Mouse (Mus musculus): ENCODE results near the gene Ergic1. TPM values are rescaled to one million over a fixed set of nuclear protein-coding genes. Genes with fewer than 3 reads are reported as not detected.

The Ergic1 gene
- polyA plus RNA-seq, 1 experiment from 2014 or later = 121 TPM

DNA sequence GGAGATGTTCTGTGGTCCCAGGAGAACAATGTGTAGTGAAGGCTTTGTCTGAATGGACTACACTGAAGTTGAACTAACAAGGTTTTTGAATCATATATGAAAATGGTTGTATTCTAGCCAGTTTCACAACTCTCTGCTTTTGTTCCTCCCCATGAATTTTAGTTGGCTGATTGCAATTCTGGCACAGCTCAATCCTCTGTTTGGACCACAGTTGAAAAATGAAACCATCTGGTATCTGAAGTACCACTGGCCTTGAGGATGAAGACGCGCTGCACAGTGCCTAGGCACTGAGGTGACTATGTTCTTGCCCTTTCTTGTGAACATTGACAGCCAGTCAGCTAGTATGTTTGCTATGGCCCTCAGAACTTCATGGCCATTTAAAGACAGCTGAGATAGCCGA is 133.9 kb downstream of the Ergic1 start:
- peaks cover 42% of the 10 kb centered on the region for H3K36me3 ChIP-seq
- H3K4me2 ChIP-seq = no peak overlapping the region
- H3K4me1 ChIP-seq = peaks cover 14% of the 10 kb centered on the region
- H3K4me3 ChIP-seq = no peak overlapping the region
- no peaks in the 10 kb centered on the region for H3K9me3 ChIP-seq
- H3K9ac ChIP-seq = no peak overlapping the region
- H3K27me3 ChIP-seq = no peaks in the 10 kb centered on the region
- 95% methylated on average over 3 of the region's 3 CpGs for WGBS
- no peak overlapping the region for H3K27ac ChIP-seq
- no peak for ATAC-seq (ENCODE audit: insufficient number of reproducible peaks, insufficient read depth, low FRiP score, low TSS enrichment, low read depth)

DNA sequence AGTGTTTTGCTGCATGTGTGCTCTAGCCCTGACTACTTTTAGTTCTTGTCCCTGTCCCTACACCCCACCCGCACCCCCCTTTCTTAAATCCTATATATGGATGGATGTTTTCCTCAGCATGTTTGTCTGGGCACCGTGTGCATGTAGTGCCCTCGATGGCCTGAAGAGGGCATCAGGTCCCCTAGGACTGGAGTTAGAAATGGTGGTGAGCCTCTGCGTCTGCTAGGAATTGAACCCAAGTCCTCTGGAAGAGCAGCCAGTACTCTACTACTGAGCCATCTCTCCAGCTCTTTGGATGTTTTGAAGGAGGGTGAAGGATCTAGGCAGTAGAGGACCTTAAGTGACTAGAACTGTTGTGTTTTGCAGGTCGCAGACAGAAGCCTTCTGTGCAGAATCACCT is 137.6 kb downstream of the Ergic1 start:
- 90% methylated on average over 5 of the region's 5 CpGs for WGBS
- H3K4me2 ChIP-seq = no peak overlapping the region
- peaks cover 4% of the 10 kb centered on the region; the same call in 1 of the 2 replicates for H3K4me1 ChIP-seq
- no peaks in the 10 kb centered on the region for H3K9me3 ChIP-seq
- H3K4me3 ChIP-seq = no peak overlapping the region
- H3K9ac ChIP-seq = no peak overlapping the region
- H3K27me3 ChIP-seq = no peaks in the 10 kb centered on the region
- no peak for ATAC-seq (ENCODE audit: insufficient number of reproducible peaks, insufficient read depth, low FRiP score, low TSS enrichment, low read depth)
- peaks cover 61% of the 10 kb centered on the region for H3K36me3 ChIP-seq
- H3K27ac ChIP-seq = no peak overlapping the region

GRCm38 (mm10) chr17:26699819-26700616 is 138.7 kb downstream of the Ergic1 start:
- peaks cover 61% of the 10 kb centered on the region for H3K36me3 ChIP-seq
- H3K27ac ChIP-seq = no peak overlapping the region
- no peaks in the 10 kb centered on the region for H3K4me1 ChIP-seq
- no peak for ATAC-seq (ENCODE audit: insufficient number of reproducible peaks, insufficient read depth, low FRiP score, low TSS enrichment, low read depth)
- H3K4me2 ChIP-seq = no peak overlapping the region
- no peaks in the 10 kb centered on the region for H3K9me3 ChIP-seq
- H3K27me3 ChIP-seq = no peaks in the 10 kb centered on the region
- no peak overlapping the region for H3K4me3 ChIP-seq
- no peak overlapping the region for H3K9ac ChIP-seq
- WGBS = 92% methylated on average over 10 of the region's 10 CpGs

GRCm38 (mm10) chr17:26701565-26701964 is 140.3 kb downstream of the Ergic1 start:
- H3K4me3 ChIP-seq = no peak overlapping the region
- H3K27ac ChIP-seq = no peak overlapping the region
- H3K9ac ChIP-seq = no peak overlapping the region
- H3K4me1 ChIP-seq = no peaks in the 10 kb centered on the region
- no peak overlapping the region for H3K4me2 ChIP-seq
- H3K36me3 ChIP-seq = peaks cover 52% of the 10 kb centered on the region
- ATAC-seq (ENCODE audit: insufficient number of reproducible peaks, insufficient read depth, low FRiP score, low TSS enrichment, low read depth) = no peak
- H3K27me3 ChIP-seq = no peaks in the 10 kb centered on the region
- 82% methylated on average over 13 of the region's 13 CpGs for WGBS
- no peaks in the 10 kb centered on the region for H3K9me3 ChIP-seq

DNA sequence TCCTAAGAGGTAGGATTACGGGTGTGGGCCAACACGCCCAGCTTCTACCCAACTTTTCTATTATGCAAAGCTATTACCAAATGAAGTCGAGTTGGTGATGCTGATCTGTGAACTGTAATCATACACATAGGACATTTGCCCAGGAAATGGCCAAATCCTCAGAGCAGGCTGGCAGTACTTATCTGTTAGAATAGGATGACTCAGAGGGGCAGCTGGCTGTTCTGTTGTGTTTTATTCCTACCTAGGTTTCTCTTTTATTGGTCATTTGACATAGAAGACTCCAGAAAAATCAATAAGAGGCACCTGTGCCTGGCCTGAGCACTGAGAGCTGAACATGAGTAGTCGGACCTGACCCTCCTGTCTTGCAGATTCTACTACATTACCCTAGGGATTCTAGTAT is 141.3 kb downstream of the Ergic1 start:
- peaks cover 45% of the 10 kb centered on the region for H3K36me3 ChIP-seq
- no peaks in the 10 kb centered on the region for H3K9me3 ChIP-seq
- no peak overlapping the region for H3K4me2 ChIP-seq
- 84% methylated on average over 4 of the region's 4 CpGs for WGBS
- no peak for ATAC-seq (ENCODE audit: insufficient number of reproducible peaks, insufficient read depth, low FRiP score, low TSS enrichment, low read depth)
- no peak overlapping the region for H3K9ac ChIP-seq
- no peak overlapping the region for H3K4me3 ChIP-seq
- H3K27me3 ChIP-seq = no peaks in the 10 kb centered on the region
- no peak overlapping the region for H3K27ac ChIP-seq
- H3K4me1 ChIP-seq = no peaks in the 10 kb centered on the region

DNA sequence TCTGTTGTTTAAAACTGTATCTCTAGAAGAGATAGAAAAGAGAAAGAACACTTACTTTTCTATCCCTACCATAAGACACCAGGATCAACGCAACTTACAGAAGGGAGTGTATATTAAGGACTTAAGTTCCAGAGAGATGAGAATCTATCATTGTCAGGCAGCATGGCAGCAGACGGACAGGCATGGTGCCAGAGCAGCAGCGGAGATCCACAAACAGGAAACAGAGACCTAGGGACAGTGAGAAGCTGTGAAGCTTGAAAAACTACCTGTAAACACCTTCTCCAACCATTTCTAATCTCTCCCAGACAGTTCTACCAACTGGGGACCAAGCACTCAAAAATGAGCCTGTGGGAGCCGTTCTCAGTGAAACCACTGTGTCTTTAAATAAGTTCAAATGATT is 142.4 kb downstream of the Ergic1 start:
- Histone ChIP-seq H3K9ac (no peak overlapping the region), H3K27me3 (no peaks in the 10 kb centered on the region), H3K4me3 (no peak overlapping the region), H3K36me3 (peaks cover 35% of the 10 kb centered on the region), H3K9me3 (no peaks in the 10 kb centered on the region), H3K4me1 (no peaks in the 10 kb centered on the region), H3K27ac (no peak overlapping the region), H3K4me2 (no peak overlapping the region)
- 92% methylated on average over 4 of the region's 4 CpGs for WGBS
- ATAC-seq (ENCODE audit: insufficient number of reproducible peaks, insufficient read depth, low FRiP score, low TSS enrichment, low read depth) = no peak

DNA sequence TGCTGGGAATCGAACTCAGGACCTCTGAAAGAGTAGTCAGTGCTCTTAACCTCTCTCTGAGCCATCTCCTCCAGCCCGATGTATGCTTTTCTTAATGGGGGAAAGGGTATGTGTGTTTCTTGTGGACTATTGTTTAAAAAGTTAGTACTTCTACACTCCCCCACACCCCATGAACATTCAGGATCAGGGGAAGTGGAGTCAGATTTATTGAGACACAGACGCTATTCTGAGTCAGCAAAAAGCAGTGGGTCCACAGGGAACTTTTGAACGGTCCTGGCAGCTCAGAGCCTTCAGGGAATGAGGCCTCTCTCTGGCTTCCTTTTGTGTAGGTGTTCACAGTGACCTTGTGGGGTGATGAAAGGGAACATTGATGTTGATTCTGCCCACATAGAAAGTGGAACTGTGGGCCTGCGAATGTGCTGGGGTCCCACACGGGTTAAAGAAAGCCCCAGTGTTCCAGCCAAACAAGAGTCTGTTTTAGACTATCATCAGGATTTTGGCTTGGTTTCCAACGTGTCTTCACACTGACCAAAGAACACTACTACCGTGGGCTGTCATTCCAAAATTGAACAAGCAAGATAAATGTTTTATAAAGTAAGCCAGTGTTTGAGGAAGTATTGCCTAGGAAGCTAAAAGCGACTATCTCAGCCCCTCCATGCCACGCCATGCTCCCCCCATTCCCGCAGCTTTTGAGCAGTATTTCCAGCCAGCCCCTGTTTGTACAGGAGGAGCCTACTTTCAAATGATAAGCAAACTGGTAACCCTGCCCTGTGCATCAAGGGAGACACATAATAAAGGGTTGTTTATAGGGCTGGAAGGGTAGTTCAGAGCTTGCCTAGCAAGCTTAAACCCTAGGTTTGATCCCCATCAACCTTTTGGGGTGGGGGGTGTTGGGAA is 144.4 kb downstream of the Ergic1 start:
- no peak overlapping the region for H3K4me2 ChIP-seq
- no peak overlapping the region for H3K9ac ChIP-seq
- 0 out of 2 replicates have a peak, but pooled peaks cover 14% of the 10 kb centered on the region for H3K36me3 ChIP-seq
- no peaks in the 10 kb centered on the region for H3K9me3 ChIP-seq
- WGBS = 70% methylated on average over 11 of the region's 11 CpGs
- no peak for ATAC-seq (ENCODE audit: insufficient number of reproducible peaks, insufficient read depth, low FRiP score, low TSS enrichment, low read depth)
- H3K4me3 ChIP-seq = no peak overlapping the region
- peaks cover 11% of the 10 kb centered on the region for H3K27me3 ChIP-seq
- no peak overlapping the region; the same call in 1 of the 2 replicates for H3K27ac ChIP-seq
- no peaks in the 10 kb centered on the region for H3K4me1 ChIP-seq

Small RNA genes within 50 kb of the gene (microRNA-seq; reads per million reads assigned to microRNA genes)
- not detected for gene Gm22420

Other genes starting within 250 kb of the Ergic1 start
- 0.67 and 0.89 TPM in 2 replicates for gene Neurl1b, start 146.7 kb upstream of the Ergic1 start, polyA plus RNA-seq (2015; fragmentation: Nextera tagmentation; extraction: Ambion mirVana)
- 13.2 and 15.4 TPM in 2 replicates for gene Dusp1, start 639 bp downstream of the Ergic1 start, polyA plus RNA-seq (2015; fragmentation: Nextera tagmentation; extraction: Ambion mirVana)
- gene Atp6v0e, start 101.7 kb downstream of the Ergic1 start, polyA plus RNA-seq (2015; fragmentation: Nextera tagmentation; extraction: Ambion mirVana) = 180 and 202 TPM in 2 replicates
- gene Crebrf, start 154.2 kb downstream of the Ergic1 start, polyA plus RNA-seq (2015; fragmentation: Nextera tagmentation; extraction: Ambion mirVana) = 8.1 and 8.2 TPM in 2 replicates
- gene Bnip1, start 219.6 kb downstream of the Ergic1 start, polyA plus RNA-seq (2015; fragmentation: Nextera tagmentation; extraction: Ambion mirVana) = 52.3 and 64.3 TPM in 2 replicates